ENCODE assay signal across 7 mouse cellular contexts in genomic region chr17:43801077-43801476, GRCm38 (mm10). TPM values are rescaled to one million over a fixed set of nuclear protein-coding genes. Genes with fewer than 3 reads are reported as not detected.
A peak's percentile ranks its signal among the peaks of the same experiment; 100 is the strongest.
DNase-seq lines count a peak whose midpoint lies in the region; ATAC-seq and TF ChIP-seq lines count a peak whose summit lies in the region.

Gene Rcan2 (plus strand): TSS chr17:43801351.

- DNase-seq in embryonic facial prominence, embryonic 11.5 days (ENCODE audit: low spot score), result peak; percentile 60
- peak; percentile 74 to 75 for DNase-seq in heart, adult 2 months
- DNase-seq in kidney, adult 18-20 months, result peak; percentile 67
- peak; percentile 52 for DNase-seq in limb, embryonic 11.5 days (ENCODE audit: low spot score)
- peak; percentile 90 for DNase-seq in midbrain, embryonic 11.5 days (ENCODE audit: low spot score, missing footprints)
- peak; percentile 12 to 23 for DNase-seq in spleen, postnatal 36 days (ENCODE audit: low spot score in 2 of 2)

- H3K4me2 ChIP-seq in embryonic facial prominence, embryonic 11.5 days (ENCODE audit: low read depth, low read length), result peak within 1 kb of the TSS; percentile 97
- H3K4me2 ChIP-seq in limb, embryonic 11.5 days (ENCODE audit: low read depth, severe bottlenecking), result peak within 1 kb of the TSS; percentile 91
- H3K4me2 ChIP-seq in midbrain, embryonic 11.5 days, result peak within 1 kb of the TSS; percentile 91

- H3K27me3 ChIP-seq in embryonic facial prominence, embryonic 11.5 days (ENCODE audit: control insufficient read depth, insufficient read depth, low read length), result peaks cover 5% of the 10 kb centered on the region; the same call in 1 of the 2 replicates
- no peaks in the 10 kb centered on the region for H3K27me3 ChIP-seq in heart, adult 2 months (ENCODE audit: control insufficient read depth, insufficient read depth, low read length)
- peaks cover 10% of the 10 kb centered on the region for H3K27me3 ChIP-seq in limb, embryonic 11.5 days (ENCODE audit: control insufficient read depth, insufficient read depth, low read length)
- no peaks in the 10 kb centered on the region for H3K27me3 ChIP-seq in midbrain, embryonic 11.5 days (ENCODE audit: control insufficient read depth, insufficient read depth, low read length)

- TF ChIP-seq EP300 in heart, adult 2 months (IDR thresholded peaks at IDR 0.05; ENCODE audit: insufficient read depth, low read depth, low read length), result peak; percentile 48; the same call in 1 of the 2 replicates

- no peak for TF ChIP-seq POLR2A in heart, adult 2 months (IDR thresholded peaks at IDR 0.05; ENCODE audit: insufficient read depth, low read depth, low read length)

- 0 out of 2 replicates have a peak, but pooled peaks cover 1% of the 10 kb centered on the region for H3K79me2 ChIP-seq in heart, adult 2 months (replicated peaks; ENCODE audit: control insufficient read depth, insufficient read depth, low read length)

- peak; percentile 55; the same call in 1 of the 2 replicates for ATAC-seq in embryonic facial prominence, embryonic 11.5 days (replicated peaks; ENCODE audit: insufficient number of reproducible peaks, low FRiP score, low TSS enrichment, low read depth)
- no peak; the same call in 1 of the 2 replicates for ATAC-seq in limb, embryonic 11.5 days (ENCODE audit: insufficient number of reproducible peaks, low FRiP score, low TSS enrichment, low read depth)
- peak; percentile 85 for ATAC-seq in midbrain, embryonic 11.5 days (ENCODE audit: low FRiP score)

- H3K36me3 ChIP-seq in embryonic facial prominence, embryonic 11.5 days (replicated peaks; ENCODE audit: control insufficient read depth, insufficient read depth, low read depth, low read length), result no peaks in the 10 kb centered on the region
- no peaks in the 10 kb centered on the region; the same call in 1 of the 2 replicates for H3K36me3 ChIP-seq in heart, adult 2 months (ENCODE audit: control insufficient read depth, insufficient read depth, low read length)
- no peaks in the 10 kb centered on the region for H3K36me3 ChIP-seq in limb, embryonic 11.5 days (ENCODE audit: control insufficient read depth, insufficient read depth, low read length)
- H3K36me3 ChIP-seq in midbrain, embryonic 11.5 days (ENCODE audit: control insufficient read depth, insufficient read depth, low read length), result no peaks in the 10 kb centered on the region

- no peak within 1 kb of the TSS for H3K27ac ChIP-seq in brown adipose tissue, adult 24 weeks (replicated peaks; ENCODE audit: low read depth, low read length)
- no peak within 1 kb of the TSS for H3K27ac ChIP-seq in embryonic facial prominence, embryonic 11.5 days (replicated peaks; ENCODE audit: low read depth, low read length)
- peak within 1 kb of the TSS; percentile 95 for H3K27ac ChIP-seq in heart, adult 2 months
- H3K27ac ChIP-seq in limb, embryonic 11.5 days (replicated peaks; ENCODE audit: low read depth, low read length), result no peak within 1 kb of the TSS
- H3K27ac ChIP-seq in midbrain, embryonic 11.5 days (ENCODE audit: low read depth, low read length), result no peak within 1 kb of the TSS

- peak within 1 kb of the TSS; percentile 57 for H3K9ac ChIP-seq in embryonic facial prominence, embryonic 11.5 days (replicated peaks; ENCODE audit: low read length)
- peak within 1 kb of the TSS; percentile 99 for H3K9ac ChIP-seq in heart, adult 2 months (ENCODE audit: low read depth, low read length)
- peak within 1 kb of the TSS; percentile 47 for H3K9ac ChIP-seq in limb, embryonic 11.5 days (ENCODE audit: low read length)
- H3K9ac ChIP-seq in midbrain, embryonic 11.5 days (ENCODE audit: low read length), result peak within 1 kb of the TSS; percentile 75

- peak; percentile 85 for TF ChIP-seq CTCF in heart, adult 2 months (IDR thresholded peaks at IDR 0.05)

- H3K9me3 ChIP-seq in embryonic facial prominence, embryonic 11.5 days (replicated peaks; ENCODE audit: control insufficient read depth, low read length), result no peaks in the 10 kb centered on the region
- no peaks in the 10 kb centered on the region for H3K9me3 ChIP-seq in limb, embryonic 11.5 days (ENCODE audit: control insufficient read depth, low read length)
- H3K9me3 ChIP-seq in midbrain, embryonic 11.5 days (ENCODE audit: control insufficient read depth, low read length), result no peaks in the 10 kb centered on the region

- WGBS in embryonic facial prominence, embryonic 11.5 days, result 2% methylated on average over 7 of the region's 7 CpGs
- 3% methylated on average over 7 of the region's 7 CpGs for WGBS in heart, adult 2 months
- under 1% methylated on average over 7 of the region's 7 CpGs for WGBS in limb, embryonic 11.5 days
- WGBS in midbrain, embryonic 11.5 days, result under 1% methylated on average over 7 of the region's 7 CpGs

- no peaks in the 10 kb centered on the region for H3K4me1 ChIP-seq in brown adipose tissue, adult 24 weeks (ENCODE audit: control insufficient read depth, insufficient read depth, insufficient read length, low read length)
- no peaks in the 10 kb centered on the region for H3K4me1 ChIP-seq in embryonic facial prominence, embryonic 11.5 days (ENCODE audit: control insufficient read depth, insufficient read depth, low read length)
- peaks cover 2% of the 10 kb centered on the region; the same call in 1 of the 2 replicates for H3K4me1 ChIP-seq in heart, adult 2 months (ENCODE audit: control insufficient read depth, insufficient read depth, low read length)
- 0 out of 2 replicates have a peak, but pooled peaks cover 3% of the 10 kb centered on the region for H3K4me1 ChIP-seq in limb, embryonic 11.5 days (ENCODE audit: control insufficient read depth, insufficient read depth, low read length)
- no peaks in the 10 kb centered on the region for H3K4me1 ChIP-seq in midbrain, embryonic 11.5 days (ENCODE audit: control insufficient read depth, insufficient read depth, low read length)

- intact Hi-C loops in heart, adult 2 months (cut with DNase I), result loop anchor here (1.0 to 5.0 kb wide), 3 partner anchors 68 to 236 kb away; no protein-coding TSS in a partner anchor

- H3K4me3 ChIP-seq in brown adipose tissue, adult 24 weeks (ENCODE audit: insufficient read depth, low read depth, low read length), result peak within 1 kb of the TSS; percentile 66
- H3K4me3 ChIP-seq in embryonic facial prominence, embryonic 11.5 days (ENCODE audit: low read depth, low read length), result peak within 1 kb of the TSS; percentile 54
- peak within 1 kb of the TSS; percentile 69 for H3K4me3 ChIP-seq in heart, adult 2 months
- H3K4me3 ChIP-seq in limb, embryonic 11.5 days (ENCODE audit: low read depth, low read length), result peak within 1 kb of the TSS; percentile 51
- H3K4me3 ChIP-seq in midbrain, embryonic 11.5 days (ENCODE audit: low read depth, low read length), result peak within 1 kb of the TSS; percentile 61

RNA-seq across cellular contexts. Expression of gene Rcan2, which starts in this region (rescaled TPM):
- polyA plus RNA-seq in brown adipose tissue, adult 24 weeks (2012; ENCODE audit: insufficient read depth, insufficient read length, missing spikeins), result 1.7 and 2.1 TPM in 2 replicates
- polyA plus RNA-seq in embryonic facial prominence, embryonic 11.5 days (2014; fragmentation: Nextera tagmentation; extraction: Ambion mirVana), result 3.1 and 7.1 TPM in 2 replicates
- 100 to 1,000 TPM; 382 to 439 TPM for total RNA-seq in heart, adult 2 months (2021)
- 195 and 279 TPM in 2 replicates for polyA plus RNA-seq in heart, adult 2 months (2012; rRNA removed)
- 1.7 and 2.5 TPM in 2 replicates for polyA plus RNA-seq in limb, embryonic 11.5 days (2014; fragmentation: Nextera tagmentation; extraction: Ambion mirVana)
- 9.0 and 12.0 TPM in 2 replicates for polyA plus RNA-seq in midbrain, embryonic 11.5 days (2014; fragmentation: Nextera tagmentation; extraction: Ambion mirVana)

Comparison
In these comparisons a context has a peak if more than half of its experiments do, and no peak if none do; other contexts are left out.
1. RNA of gene Rcan2 (polyA plus RNA-seq): 195 to 279 TPM in heart, adult 2 months; 9.0 to 12.0 TPM in midbrain, embryonic 11.5 days, 3.1 to 7.1 TPM in embryonic facial prominence, embryonic 11.5 days, 1.7 to 2.5 TPM in limb, embryonic 11.5 days and 1.7 to 2.1 TPM in brown adipose tissue, adult 24 weeks; every median in the first group is over 10 times any median in the second.
2. DNase-seq: peak in every context shown above with its lines; median percentile 90 in midbrain, embryonic 11.5 days; 74 in heart, adult 2 months; 67 in kidney, adult 18-20 months; 60 in embryonic facial prominence, embryonic 11.5 days; 52 in limb, embryonic 11.5 days; 18 in spleen, postnatal 36 days.
3. H3K9ac ChIP-seq: peak in every context shown above with its lines; median percentile 99 in heart, adult 2 months; 75 in midbrain, embryonic 11.5 days; 57 in embryonic facial prominence, embryonic 11.5 days; 47 in limb, embryonic 11.5 days.
4. Peak in every context shown above with its lines, with median percentiles within 50 percentile points of each other: H3K4me3 ChIP-seq and H3K4me2 ChIP-seq.